Mouse (Mus musculus) cerebellum, adult 9-10 months (tissue): ENCODE measurements at regions not wholly inside any gene's neighbourhood (a gene's known extent, or its start where the extent isn't known, plus 50 kb on each side); places are given as distances from the start of the nearest gene placed in this dataset.
A peak's percentile ranks its signal among the peaks of the same experiment; 100 is the strongest.

ENCODE experiments used
- DNase-seq: peaks from one replicate; pipeline ENCODE4 v3.0.0; 2022

GRCm38 (mm10) chr11:32907520-32908233 is 83.3 kb upstream of the Smim23 start:
- peak; percentile 35 for DNase-seq

GRCm38 (mm10) chr11:32903970-32904369 is 79.6 kb upstream of the Smim23 start:
- peak; percentile 61 for DNase-seq

GRCm38 (mm10) chr11:32903389-32903788 is 79.0 kb upstream of the Smim23 start:
- no peak for DNase-seq

GRCm38 (mm10) chr11:32902923-32903322 is 78.5 kb upstream of the Smim23 start:
- no peak for DNase-seq

GRCm38 (mm10) chr11:32900437-32900836 is 76.0 kb upstream of the Smim23 start:
- DNase-seq, result no peak

- DNase-seq, result no peak
Observed at GRCm38 (mm10) chr11:32899604-32900216, 75.3 kb upstream of the Smim23 start.

GRCm38 (mm10) chr11:32895400-32895799 is 71.0 kb upstream of the Smim23 start:
- DNase-seq, result no peak

- no peak for DNase-seq
Observed at GRCm38 (mm10) chr11:32893146-32893903, 68.9 kb upstream of the Smim23 start.

- DNase-seq, result no peak
Observed at GRCm38 (mm10) chr11:32892496-32892895, 68.1 kb upstream of the Smim23 start.

- DNase-seq, result no peak
Observed at GRCm38 (mm10) chr11:32889248-32889647, 64.8 kb upstream of the Smim23 start.

- DNase-seq, result no peak
Observed at GRCm38 (mm10) chr11:32884744-32885143, 60.3 kb upstream of the Smim23 start.

- no peak for DNase-seq
Observed at GRCm38 (mm10) chr11:32883062-32883852, 58.9 kb upstream of the Smim23 start.

- no peak for DNase-seq
Observed at GRCm38 (mm10) chr11:32878967-32879366, 54.6 kb upstream of the Smim23 start.
